Mouse (Mus musculus): Measurements from ENCODE around the gene Commd6.
"Not testable (repeated sequence)": the region's sequence is repeated elsewhere in the genome, so short reads cannot be mapped to it uniquely, and the experiment has no call there.

Gene Commd6

GRCm38 (mm10) chr14:101608519-101609368 lies 31.7 kb downstream of the Commd6 start, which contains the start of gene Tbc1d4:
Gene Tbc1d4 (minus strand): TSS chr14:101609191.
- peak; percentile 64 for DNase-seq

- no peak for DNase-seq
These were observed 32.6 kb downstream of the Commd6 start for GRCm38 (mm10) chr14:101607631-101608518.

- DNase-seq, result no peak
These were observed 34.6 kb downstream of the Commd6 start for GRCm38 (mm10) chr14:101605843-101606242.

- DNase-seq, result no peak
These were observed 37.6 kb downstream of the Commd6 start for GRCm38 (mm10) chr14:101602851-101603250.

- no peak for DNase-seq
These were observed 43.3 kb downstream of the Commd6 start for GRCm38 (mm10) chr14:101597096-101597715.

- no peak for DNase-seq
These were observed 43.8 kb downstream of the Commd6 start for GRCm38 (mm10) chr14:101596691-101597090.

GRCm38 (mm10) chr14:101595301-101596080 lies 45.0 kb downstream of the Commd6 start:
- no peak for DNase-seq

- DNase-seq, result no peak
These were observed 46.5 kb downstream of the Commd6 start for GRCm38 (mm10) chr14:101594001-101594400.

GRCm38 (mm10) chr14:101593340-101593739 lies 47.1 kb downstream of the Commd6 start:
- no peak for DNase-seq

- no peak for DNase-seq
These were observed 49.4 kb downstream of the Commd6 start for GRCm38 (mm10) chr14:101591101-101591500.

- not testable (repeated sequence) for DNase-seq
These were observed 52.1 kb downstream of the Commd6 start for GRCm38 (mm10) chr14:101588209-101588991.

- not testable (repeated sequence) for DNase-seq
These were observed 53.0 kb downstream of the Commd6 start for GRCm38 (mm10) chr14:101587366-101588040.

- DNase-seq, result no peak
These were observed 54.4 kb downstream of the Commd6 start for GRCm38 (mm10) chr14:101586096-101586495.

All from liver (tissue).